Mouse (Mus musculus) embryonic facial prominence, embryonic 15.5 days (tissue): ENCODE measurements around the gene Vrk3. TPM values are rescaled to one million over a fixed set of nuclear protein-coding genes. Genes with fewer than 3 reads are reported as not detected.

Source experiments
- ATAC-seq: fragments of 200-750 bp; cut with Nextera tagmentation; 2 replicates; pipeline ENCODE4 v1.8.0; 2017; ENCODE audit warnings: low read depth, moderate TSS enrichment; ENCODE audit not compliant: insufficient number of reproducible peaks, low FRiP score, low TSS enrichment
- H3K27ac ChIP-seq: fragments of 300-500 bp; sonication (generic); replicated peaks from 2 replicates; pipeline ENCODE4 v1.5.1; 2015; ENCODE audit warnings: mild to moderate bottlenecking, inconsistent platforms
- H3K27me3 ChIP-seq: fragments of 300-500 bp; sonication (generic); 2 replicates; pipeline ENCODE4 v1.6.1; 2015; ENCODE audit warnings: inconsistent platforms
- H3K36me3 ChIP-seq: fragments of 300-500 bp; sonication (generic); 2 replicates; pipeline ENCODE4 v1.6.1; 2015; ENCODE audit warnings: mild to moderate bottlenecking, inconsistent platforms
- H3K4me1 ChIP-seq: fragments of 300-500 bp; sonication (generic); 2 replicates; pipeline ENCODE4 v1.6.1; 2015; ENCODE audit warnings: inconsistent platforms
- H3K4me2 ChIP-seq: fragments of 300-500 bp; sonication (generic); replicated peaks from 2 replicates; pipeline ENCODE4 v1.6.1; 2015; ENCODE audit warnings: mild to moderate bottlenecking, inconsistent platforms
- H3K4me3 ChIP-seq: fragments of 300-500 bp; sonication (generic); replicated peaks from 2 replicates; pipeline ENCODE4 v1.5.1; 2015; ENCODE audit warnings: mild to moderate bottlenecking, inconsistent platforms
- H3K9ac ChIP-seq: fragments of 300-500 bp; sonication (generic); 2 replicates; pipeline ENCODE4 v1.6.1; 2015; ENCODE audit warnings: inconsistent platforms
- H3K9me3 ChIP-seq: fragments of 300-500 bp; sonication (generic); replicated peaks from 2 replicates; pipeline ENCODE4 v1.6.1; 2016; ENCODE audit warnings: inconsistent platforms
- WGBS: fragments of 180-500 bp; shearing (Covaris S2); methylation state at CpG from one replicate; pipeline ENCODE4 v1.1.7; 2015; 5-methylcytosine and 5-hydroxymethylcytosine counted together
- polyA plus RNA-seq: library from polyadenylated mRNA; unstranded; fragments of >200 nt; fragmentation: Nextera tagmentation; extraction: Ambion mirVana; gene quantifications from 2 replicates; pipeline ENCODE4 v1.2.1, GENCODE M21; 2015

Gene Vrk3
- polyA plus RNA-seq, 1 experiment from 2014 or later: 35.2 TPM

DNA sequence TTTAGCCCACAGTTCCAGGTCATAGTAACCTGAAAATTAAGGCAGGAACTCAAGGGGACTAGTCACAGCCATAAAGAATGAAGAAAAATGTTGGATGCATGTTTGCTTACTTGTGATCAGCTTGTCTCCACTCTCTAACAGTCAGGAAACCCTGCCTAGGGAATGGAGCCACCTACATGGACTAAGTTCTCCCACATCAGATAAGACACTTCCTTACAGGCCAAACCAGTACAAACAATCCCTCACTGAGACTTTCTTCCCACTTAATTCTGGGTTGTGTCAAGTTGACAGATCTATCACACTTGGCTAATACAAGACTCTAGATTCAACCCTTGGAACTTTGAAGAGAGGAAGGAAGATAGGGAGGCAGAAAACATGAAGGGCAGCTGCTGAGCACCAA, 12.2 kb downstream of the Vrk3 start:
- no peak overlapping the region for H3K9ac ChIP-seq
- no peaks in the 10 kb centered on the region for H3K27me3 ChIP-seq
- ATAC-seq: no peak
- no peaks in the 10 kb centered on the region for H3K9me3 ChIP-seq
- no peak overlapping the region for H3K4me2 ChIP-seq
- H3K27ac ChIP-seq: no peak overlapping the region
- H3K4me1 ChIP-seq: no peaks in the 10 kb centered on the region
- H3K36me3 ChIP-seq: peaks cover 94% of the 10 kb centered on the region
- no peak overlapping the region for H3K4me3 ChIP-seq

DNA sequence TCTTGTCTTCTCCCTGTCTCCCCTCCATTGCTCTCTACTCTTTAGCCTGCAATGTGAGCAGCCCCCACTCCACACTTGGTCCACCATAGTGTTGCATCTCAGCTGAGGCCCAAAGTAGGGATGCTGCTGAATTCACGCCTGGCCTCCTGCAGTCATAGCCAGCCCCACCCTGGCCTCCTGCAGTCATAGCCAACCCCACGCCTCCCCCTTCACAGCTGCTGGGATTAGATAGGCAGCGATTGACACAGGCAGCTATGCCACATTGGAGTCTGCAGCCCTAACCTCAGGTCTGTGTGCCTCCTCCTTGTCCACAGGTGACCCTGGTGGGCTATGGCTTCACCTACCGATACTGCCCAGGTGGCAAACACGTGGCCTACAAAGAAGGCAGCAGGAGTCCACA, 19.9 kb downstream of the Vrk3 start:
- Histone ChIP-seq H3K27ac (no peak overlapping the region), H3K4me2 (no peak overlapping the region), H3K27me3 (no peaks in the 10 kb centered on the region), H3K36me3 (peaks cover 93% of the 10 kb centered on the region), H3K9ac (no peak overlapping the region), H3K9me3 (no peaks in the 10 kb centered on the region), H3K4me3 (no peak overlapping the region), H3K4me1 (no peaks in the 10 kb centered on the region)
- WGBS: 78% methylated on average over 5 of the region's 5 CpGs
- no peak for ATAC-seq

DNA sequence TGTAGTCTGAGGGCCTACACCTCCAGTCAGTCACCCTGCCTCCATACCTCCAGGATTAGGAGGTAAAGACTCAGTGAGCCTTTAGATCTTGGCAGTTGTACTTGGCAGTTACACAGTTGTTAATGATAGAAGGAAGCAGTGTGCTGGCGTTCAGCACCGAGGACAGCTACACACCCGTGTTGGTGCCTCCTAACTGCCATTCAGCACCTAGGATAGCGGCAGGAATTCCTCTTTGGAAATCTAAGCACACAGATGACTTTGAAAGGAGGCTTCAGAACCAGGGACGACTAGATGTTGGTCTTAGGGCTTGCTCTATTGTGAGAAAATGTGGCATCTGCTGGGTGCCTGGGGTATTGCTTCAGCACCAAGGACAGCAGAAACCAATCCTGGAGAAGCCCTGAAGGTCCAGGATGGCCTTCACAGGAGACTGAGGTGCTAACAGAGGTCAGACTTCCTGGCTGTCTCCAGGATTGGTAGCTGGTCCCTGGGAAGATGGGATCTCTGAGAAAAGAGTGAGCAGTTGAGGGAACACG, 21.9 kb downstream of the Vrk3 start:
- no peak for ATAC-seq
- no peak overlapping the region for H3K4me2 ChIP-seq
- no peak overlapping the region for H3K9ac ChIP-seq
- no peaks in the 10 kb centered on the region for H3K4me1 ChIP-seq
- H3K4me3 ChIP-seq: no peak overlapping the region
- H3K9me3 ChIP-seq: no peaks in the 10 kb centered on the region
- H3K27me3 ChIP-seq: no peaks in the 10 kb centered on the region
- 11% methylated on average over 6 of the region's 6 CpGs for WGBS
- peaks cover 93% of the 10 kb centered on the region for H3K36me3 ChIP-seq
- H3K27ac ChIP-seq: no peak overlapping the region

DNA sequence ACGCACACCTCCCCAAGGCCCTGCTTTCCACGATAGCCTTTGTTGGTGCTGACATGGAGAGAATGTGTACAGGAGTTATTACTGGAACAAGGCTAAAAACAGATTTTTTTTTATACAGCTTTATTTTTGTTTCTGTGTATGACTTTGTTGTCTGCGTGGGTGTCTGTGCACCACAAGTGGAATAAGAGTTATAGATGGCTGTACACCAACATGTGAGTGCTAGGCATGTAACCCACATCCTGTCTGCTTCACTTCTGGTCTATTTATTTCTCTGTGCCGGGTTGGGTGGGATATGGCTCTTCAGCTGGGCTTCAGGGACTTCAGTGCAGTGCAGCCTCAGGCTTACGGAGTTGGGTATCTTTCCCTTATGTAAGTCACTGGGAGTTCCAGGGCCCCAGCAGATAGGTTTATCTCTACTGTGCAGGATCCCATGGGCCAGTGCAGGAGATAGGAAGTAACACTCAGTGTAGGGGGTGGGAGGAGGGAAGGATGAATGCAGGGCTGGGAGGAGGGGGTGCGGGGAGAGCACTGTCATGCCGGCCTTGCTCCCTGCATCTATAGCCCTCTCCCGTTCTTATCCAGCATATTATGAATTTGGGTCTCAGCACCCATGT, 24.5 kb downstream of the Vrk3 start:
- no peak for ATAC-seq
- H3K4me3 ChIP-seq: no peak overlapping the region
- WGBS: 90% methylated on average over 8 of the region's 8 CpGs
- H3K4me1 ChIP-seq: no peaks in the 10 kb centered on the region
- no peak overlapping the region for H3K27ac ChIP-seq
- no peak overlapping the region for H3K4me2 ChIP-seq
- H3K36me3 ChIP-seq: peaks cover 87% of the 10 kb centered on the region
- H3K27me3 ChIP-seq: no peaks in the 10 kb centered on the region
- no peak overlapping the region for H3K9ac ChIP-seq
- H3K9me3 ChIP-seq: no peaks in the 10 kb centered on the region

DNA sequence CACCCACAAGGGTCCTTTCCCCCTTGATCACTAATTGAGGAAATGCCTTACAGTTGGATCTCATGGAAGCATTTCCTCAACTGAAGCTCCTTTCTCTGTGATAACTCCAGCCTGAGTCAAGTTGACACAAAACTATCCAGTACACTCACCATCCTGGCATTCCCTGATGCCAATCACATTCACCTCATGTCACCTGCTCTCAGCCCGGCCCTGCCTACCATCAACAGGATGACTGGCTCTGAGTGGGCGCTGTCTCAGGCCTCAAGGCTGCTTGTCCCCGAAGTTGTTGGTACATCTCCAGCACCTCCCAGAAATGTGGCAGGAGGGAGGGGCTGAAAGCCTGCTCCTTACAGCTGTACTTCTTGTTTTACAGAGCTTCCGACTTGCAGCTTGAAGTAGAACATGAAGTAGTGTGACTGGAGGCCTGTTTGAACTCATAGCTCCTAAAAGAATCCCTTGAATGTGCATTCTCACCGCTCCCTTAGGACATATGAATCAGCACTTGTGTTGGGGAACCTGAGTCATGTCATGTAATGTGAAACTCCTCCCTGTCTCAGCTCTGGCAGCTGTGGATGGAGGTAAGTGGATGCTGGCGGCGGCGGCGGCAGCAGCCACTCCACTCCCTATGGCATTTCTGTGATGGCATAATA, 28.8 kb downstream of the Vrk3 start:
- Histone ChIP-seq H3K9me3 (no peaks in the 10 kb centered on the region), H3K4me2 (no peak overlapping the region), H3K27me3 (no peaks in the 10 kb centered on the region), H3K4me1 (no peaks in the 10 kb centered on the region), H3K4me3 (no peak overlapping the region), H3K9ac (no peak overlapping the region), H3K27ac (no peak overlapping the region), H3K36me3 (peaks cover 50% of the 10 kb centered on the region)
- no peak for ATAC-seq
- WGBS: 72% methylated on average over 9 of the region's 9 CpGs

DNA sequence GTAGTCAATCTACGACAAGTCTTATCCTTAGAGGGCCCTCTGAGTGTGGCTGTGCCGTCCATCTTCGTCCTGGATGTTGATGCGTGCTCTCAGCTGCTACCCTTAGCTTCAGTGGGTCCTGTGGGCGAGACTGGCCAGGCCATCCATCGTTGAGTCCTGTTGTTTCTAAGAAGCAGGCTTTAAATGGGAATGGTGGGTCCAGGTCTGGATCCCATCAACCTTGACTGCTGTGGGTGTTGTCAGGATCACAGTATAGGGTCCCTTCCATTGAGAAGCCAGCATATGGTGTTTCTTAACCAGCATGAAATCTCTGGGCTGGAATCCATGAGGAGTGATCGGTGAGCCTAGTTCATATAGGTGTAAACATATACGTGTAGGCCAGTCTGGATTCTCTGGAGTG, 31.9 kb downstream of the Vrk3 start:
- 80% methylated on average over 8 of the region's 8 CpGs for WGBS
- Histone ChIP-seq H3K4me3 (no peak overlapping the region), H3K9me3 (no peaks in the 10 kb centered on the region), H3K4me1 (no peaks in the 10 kb centered on the region), H3K9ac (no peak overlapping the region), H3K4me2 (no peak overlapping the region), H3K36me3 (peaks cover 20% of the 10 kb centered on the region), H3K27me3 (no peaks in the 10 kb centered on the region), H3K27ac (no peak overlapping the region)
- no peak for ATAC-seq

DNA sequence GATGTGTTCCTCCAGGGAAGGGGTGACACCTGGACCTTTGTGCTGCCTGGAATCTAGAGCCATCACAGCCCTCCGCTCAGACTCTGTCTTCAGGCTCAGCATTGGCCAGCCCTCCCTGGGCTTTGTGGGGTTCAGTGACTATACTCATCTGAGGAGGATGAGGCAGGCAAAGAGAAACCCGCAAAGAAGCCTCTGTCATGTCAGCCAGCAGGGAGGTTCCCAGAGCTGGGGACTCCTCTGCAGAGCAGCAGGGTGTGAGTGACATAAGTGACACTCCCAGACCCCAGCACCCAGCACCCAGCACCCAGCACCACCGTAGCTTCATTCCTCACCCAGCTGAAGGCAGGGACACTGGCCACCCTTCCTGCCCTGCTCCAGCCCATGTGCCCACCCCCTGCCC, 41.3 kb downstream of the Vrk3 start:
- Histone ChIP-seq H3K36me3 (no peaks in the 10 kb centered on the region), H3K4me1 (no peaks in the 10 kb centered on the region), H3K27ac (no peak overlapping the region), H3K4me2 (no peak overlapping the region), H3K27me3 (no peaks in the 10 kb centered on the region; the same call in 1 of the 2 replicates), H3K9me3 (no peaks in the 10 kb centered on the region), H3K4me3 (no peak overlapping the region), H3K9ac (no peak overlapping the region)
- 74% methylated on average over 3 of the region's 3 CpGs for WGBS
- ATAC-seq: no peak; the same call in 1 of the 2 replicates

DNA sequence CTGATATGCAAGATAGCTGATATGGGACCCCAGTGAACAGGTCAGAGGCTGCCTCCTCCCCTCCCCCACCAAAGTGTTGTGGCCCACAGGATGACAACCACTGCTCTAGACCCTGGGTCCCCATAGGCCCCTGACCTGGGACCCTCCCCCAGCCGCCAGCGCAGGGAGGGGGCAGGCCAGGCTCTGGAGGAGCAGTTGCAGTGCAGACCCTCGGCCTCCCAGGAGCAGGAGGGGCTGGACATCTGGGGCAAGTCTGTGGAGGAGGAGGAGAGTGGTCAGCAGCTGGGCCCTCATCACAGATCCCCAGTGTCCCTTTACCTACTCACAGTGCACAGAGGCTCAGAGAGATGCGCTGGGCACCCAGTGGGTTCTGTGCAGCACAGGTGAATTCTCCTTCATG, 41.9 kb downstream of the Vrk3 start:
- H3K36me3 ChIP-seq: no peaks in the 10 kb centered on the region
- no peak overlapping the region for H3K4me2 ChIP-seq
- H3K4me1 ChIP-seq: no peaks in the 10 kb centered on the region
- H3K9me3 ChIP-seq: no peaks in the 10 kb centered on the region
- 51% methylated on average over 4 of the region's 4 CpGs for WGBS
- no peak for ATAC-seq
- H3K27ac ChIP-seq: no peak overlapping the region
- H3K9ac ChIP-seq: no peak overlapping the region
- no peaks in the 10 kb centered on the region; the same call in 1 of the 2 replicates for H3K27me3 ChIP-seq
- H3K4me3 ChIP-seq: no peak overlapping the region

DNA sequence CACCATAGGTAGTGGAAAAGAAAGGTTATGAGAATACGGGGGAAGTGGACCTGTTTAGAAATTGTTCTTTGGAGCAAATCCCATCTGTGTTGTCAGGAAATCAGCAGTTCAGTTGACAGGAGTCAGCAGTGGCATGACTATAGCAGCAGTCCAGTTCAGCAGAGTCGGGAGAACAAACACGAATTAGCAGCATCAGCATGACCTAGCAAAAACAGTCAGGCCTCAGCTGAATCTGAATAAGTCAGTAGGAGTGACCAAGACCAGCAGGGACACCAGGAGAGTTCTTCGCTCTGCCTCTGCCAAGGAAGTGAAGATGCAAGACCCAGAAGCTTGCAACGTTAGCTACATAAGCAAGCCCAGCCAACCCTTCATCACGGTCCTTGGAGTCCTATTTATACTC, 44.6 kb downstream of the Vrk3 start:
- Histone ChIP-seq H3K36me3 (no peaks in the 10 kb centered on the region), H3K9ac (no peak overlapping the region), H3K27ac (no peak overlapping the region), H3K4me2 (no peak overlapping the region), H3K4me3 (no peak overlapping the region), H3K27me3 (no peaks in the 10 kb centered on the region; the same call in 1 of the 2 replicates), H3K9me3 (no peaks in the 10 kb centered on the region), H3K4me1 (no peaks in the 10 kb centered on the region)
- WGBS: 74% methylated on average over 6 of the region's 6 CpGs
- no peak for ATAC-seq

DNA sequence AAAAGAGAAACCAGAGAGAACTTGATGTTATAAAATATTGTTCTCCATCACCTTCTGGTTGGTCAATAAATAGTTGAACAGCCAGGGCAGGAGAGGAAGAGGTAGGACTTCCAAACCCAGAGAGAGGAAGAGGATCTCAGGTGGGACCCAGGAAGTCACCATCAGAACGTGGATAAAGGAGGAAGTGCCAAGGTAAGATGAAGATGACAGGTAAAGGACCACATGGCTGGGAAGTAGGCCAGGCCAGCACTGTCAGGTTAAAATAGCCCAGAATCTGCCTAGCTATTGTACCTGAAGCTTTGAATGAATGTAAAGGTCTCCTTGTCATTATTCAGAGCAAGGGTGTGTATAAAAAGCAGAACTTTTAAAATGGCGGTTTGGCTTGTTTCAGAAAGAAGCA, 60.7 kb downstream of the Vrk3 start:
- WGBS: 74% methylated on average over 2 of the region's 2 CpGs
- H3K36me3 ChIP-seq: peaks cover 24% of the 10 kb centered on the region

DNA sequence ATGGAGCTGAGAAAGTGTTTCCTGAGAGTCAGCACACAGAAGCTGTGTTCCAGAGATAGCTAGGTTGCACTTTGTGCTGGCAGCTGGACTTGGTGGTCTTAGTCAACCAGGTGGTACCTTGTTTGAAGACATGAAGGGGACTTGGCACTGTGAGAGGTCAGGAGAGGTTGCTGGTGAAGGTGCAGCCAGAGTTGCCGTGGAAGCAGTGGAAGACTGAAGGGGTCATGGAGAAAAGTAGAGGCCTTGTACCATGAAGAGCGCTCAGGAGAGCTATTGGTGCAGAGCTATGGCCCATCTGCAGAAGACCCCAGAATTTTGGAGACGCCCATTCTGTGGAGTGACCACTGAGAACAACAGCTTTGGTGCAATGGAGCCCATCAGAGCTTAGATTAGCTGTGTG, 61.3 kb downstream of the Vrk3 start:
- no peaks in the 10 kb centered on the region for H3K9me3 ChIP-seq
- H3K27me3 ChIP-seq: no peaks in the 10 kb centered on the region
- peaks cover 27% of the 10 kb centered on the region for H3K36me3 ChIP-seq
- 92% methylated on average over 3 of the region's 3 CpGs for WGBS
- no peak overlapping the region for H3K4me2 ChIP-seq
- no peak overlapping the region for H3K27ac ChIP-seq
- 0 out of 2 replicates have a peak, but pooled peaks cover under 1% of the 10 kb centered on the region for H3K4me1 ChIP-seq
- no peak overlapping the region for H3K4me3 ChIP-seq
- H3K9ac ChIP-seq: no peak overlapping the region
- ATAC-seq: no peak

More for the DNA sequence above, 60.7 kb downstream of the Vrk3 start:
- H3K4me1 ChIP-seq: no peaks in the 10 kb centered on the region
- H3K27me3 ChIP-seq: no peaks in the 10 kb centered on the region
- no peak for ATAC-seq
- H3K4me3 ChIP-seq: no peak overlapping the region
- no peak overlapping the region for H3K27ac ChIP-seq
- H3K4me2 ChIP-seq: no peak overlapping the region
- no peaks in the 10 kb centered on the region for H3K9me3 ChIP-seq
- H3K9ac ChIP-seq: no peak overlapping the region

DNA sequence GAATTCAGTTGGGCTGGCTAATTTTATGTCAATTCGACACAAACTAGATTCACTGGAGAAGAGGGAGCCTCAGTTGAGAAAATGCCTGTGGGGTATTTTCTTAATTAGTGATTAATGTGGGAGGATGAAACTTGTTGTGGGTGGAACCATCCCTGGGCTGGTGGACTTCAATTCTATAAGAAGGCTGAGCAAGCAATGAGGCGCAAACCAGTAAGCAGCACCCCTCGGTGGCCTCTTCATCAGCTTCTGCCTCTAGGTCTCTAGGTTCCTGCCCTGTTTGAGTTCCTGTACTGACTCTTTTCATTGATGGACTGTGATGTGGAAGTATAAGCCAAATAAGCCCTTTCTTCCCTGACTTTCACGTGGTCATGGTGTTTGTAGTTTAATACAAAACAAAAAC, 62.2 kb downstream of the Vrk3 start:
- no peaks in the 10 kb centered on the region for H3K9me3 ChIP-seq
- H3K4me2 ChIP-seq: no peak overlapping the region
- 74% methylated on average over 4 of the region's 4 CpGs for WGBS
- peaks cover 9% of the 10 kb centered on the region; the same call in 1 of the 2 replicates for H3K4me1 ChIP-seq
- no peak overlapping the region for H3K9ac ChIP-seq
- no peak overlapping the region for H3K4me3 ChIP-seq
- ATAC-seq: no peak
- no peaks in the 10 kb centered on the region for H3K27me3 ChIP-seq
- no peak overlapping the region for H3K27ac ChIP-seq
- peaks cover 27% of the 10 kb centered on the region for H3K36me3 ChIP-seq
